Mouse (Mus musculus) lung, adult 2 months (tissue): ENCODE results near the gene Tmem102.

Source experiments
- CTCF ChIP-seq: fragments of 200-500 bp; IDR thresholded peaks from 2 replicates; pipeline ENCODE4 v1.5.1; 2011; ENCODE audit warnings: mild to moderate bottlenecking, low read length, control low read depth; ENCODE audit not compliant: insufficient read depth
- POLR2A ChIP-seq: fragments of 200-500 bp; IDR thresholded peaks from 2 replicates; pipeline ENCODE4 v1.6.1; 2011; ENCODE audit warnings: low read depth, mild to moderate bottlenecking, control low read depth, low read length, borderline replicate concordance; ENCODE audit errors: extremely low read depth

DNA sequence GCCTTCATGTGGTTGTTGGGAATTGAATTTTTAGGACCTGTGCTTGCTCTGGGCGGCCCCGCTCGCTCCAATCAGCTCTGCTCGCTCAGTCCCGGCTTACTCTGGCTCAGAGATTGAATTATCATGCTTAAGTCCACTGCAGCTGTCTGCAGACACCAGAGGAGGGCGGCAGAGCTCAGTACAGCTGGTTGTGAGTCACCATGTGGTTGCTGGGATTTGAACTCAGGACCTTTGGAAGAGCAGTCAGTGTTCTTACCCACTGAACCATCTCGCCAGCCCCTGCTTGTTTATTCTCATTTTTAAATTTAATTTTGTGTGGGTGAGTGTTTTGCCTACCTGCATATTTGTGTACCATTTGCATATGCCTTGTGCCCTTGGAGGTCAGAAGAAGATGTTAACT is 41.9 kb downstream of the Tmem102 start:
- TF ChIP-seq POLR2A, result no peak
- TF ChIP-seq CTCF, result peak; percentile 38; the same call in 1 of the 2 replicates
